Mouse (Mus musculus) G1E-ER4 (cell line): ENCODE data around the gene Slc34a3. TPM values are rescaled to one million over a fixed set of nuclear protein-coding genes. Genes with fewer than 3 reads are reported as not detected.

ENCODE experiments used
- GATA1 ChIP-seq: IDR thresholded peaks from one replicate; pipeline ENCODE4 v1.8.0; 2012; ENCODE audit warnings: low read length, inconsistent platforms
- polyA plus RNA-seq: library from polyadenylated mRNA; stranded (reverse); fragments of >175 nt; gene quantifications from 2 replicates; pipeline ENCODE4 v1.2.3, GENCODE M21; 2012

Slc34a3 gene
- polyA plus RNA-seq, 1 experiment, result not detected

GRCm38 (mm10) chr2:25187841-25188240 is 46.3 kb downstream of the Slc34a3 start:
- TF ChIP-seq GATA1, result no peak

DNA sequence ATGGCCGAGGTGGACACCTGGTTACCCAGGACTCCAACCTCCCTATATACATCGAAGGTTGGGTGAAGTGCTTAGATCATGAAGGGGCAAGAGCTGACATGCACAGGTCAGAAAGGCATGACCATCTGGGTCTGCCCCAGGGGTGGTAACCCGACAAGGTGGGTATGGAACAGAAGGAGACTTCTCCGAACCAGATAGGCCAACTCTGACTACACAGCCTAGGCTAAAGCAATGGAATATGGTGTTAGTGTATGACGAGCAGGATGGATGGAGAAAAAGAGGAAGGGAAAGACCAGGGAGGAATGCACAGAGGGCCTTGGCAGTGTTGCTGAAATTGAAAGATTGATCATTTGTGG is 47.6 kb downstream of the Slc34a3 start:
- no peak for TF ChIP-seq GATA1

- no peak for TF ChIP-seq GATA1
These were observed 48.3 kb downstream of the Slc34a3 start for GRCm38 (mm10) chr2:25185625-25186574.

DNA sequence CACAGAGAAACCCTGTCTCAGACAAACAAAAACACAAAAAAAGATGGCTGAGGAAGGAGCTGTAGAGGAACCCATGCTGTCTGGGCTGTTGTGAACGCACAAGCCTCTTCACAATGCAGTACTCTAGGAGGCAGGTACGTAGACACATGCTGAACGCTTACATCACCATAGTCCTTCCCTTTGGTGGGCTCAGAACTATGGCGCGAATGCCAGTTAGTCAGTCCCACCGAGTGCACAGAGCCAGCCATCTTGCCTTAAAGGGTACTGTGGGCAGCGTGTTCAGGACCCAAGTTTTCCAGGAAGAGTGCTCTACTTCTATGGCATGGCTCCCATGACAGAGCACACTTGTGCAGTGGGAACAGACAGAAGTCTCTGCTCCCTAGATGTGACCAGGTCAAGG is 49.7 kb downstream of the Slc34a3 start:
- TF ChIP-seq GATA1, result no peak

GRCm38 (mm10) chr2:25183336-25183735 is 50.8 kb downstream of the Slc34a3 start:
- no peak for TF ChIP-seq GATA1

GRCm38 (mm10) chr2:25182664-25183063 is 51.5 kb downstream of the Slc34a3 start:
- no peak for TF ChIP-seq GATA1

DNA sequence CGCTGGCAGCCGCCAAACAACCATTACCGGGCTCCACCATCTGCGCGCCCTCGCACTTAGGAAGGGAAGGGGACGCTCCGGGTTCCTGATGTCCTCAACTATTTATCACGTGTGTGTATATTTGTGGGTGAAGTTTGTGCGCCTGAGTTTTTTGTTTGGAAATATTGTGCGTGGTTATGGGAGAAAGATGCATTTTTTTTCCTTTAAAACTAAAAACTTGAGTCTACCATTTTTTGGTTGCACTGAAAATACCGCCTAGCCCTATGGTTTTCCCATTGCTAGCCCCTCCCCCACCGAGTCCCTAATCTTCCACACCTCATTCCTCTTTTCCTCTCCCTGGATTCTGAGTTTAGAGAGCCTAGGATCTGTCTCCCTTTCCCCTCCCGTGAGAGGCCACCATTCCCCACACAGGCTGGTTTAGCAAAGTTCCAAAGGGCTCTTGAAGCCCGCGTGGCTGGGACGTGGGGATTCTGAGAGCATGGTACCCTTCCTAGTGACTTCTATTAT is 52.2 kb downstream of the Slc34a3 start:
- TF ChIP-seq GATA1, result no peak

GRCm38 (mm10) chr2:25180973-25181890 is 52.9 kb downstream of the Slc34a3 start:
- TF ChIP-seq GATA1, result no peak

DNA sequence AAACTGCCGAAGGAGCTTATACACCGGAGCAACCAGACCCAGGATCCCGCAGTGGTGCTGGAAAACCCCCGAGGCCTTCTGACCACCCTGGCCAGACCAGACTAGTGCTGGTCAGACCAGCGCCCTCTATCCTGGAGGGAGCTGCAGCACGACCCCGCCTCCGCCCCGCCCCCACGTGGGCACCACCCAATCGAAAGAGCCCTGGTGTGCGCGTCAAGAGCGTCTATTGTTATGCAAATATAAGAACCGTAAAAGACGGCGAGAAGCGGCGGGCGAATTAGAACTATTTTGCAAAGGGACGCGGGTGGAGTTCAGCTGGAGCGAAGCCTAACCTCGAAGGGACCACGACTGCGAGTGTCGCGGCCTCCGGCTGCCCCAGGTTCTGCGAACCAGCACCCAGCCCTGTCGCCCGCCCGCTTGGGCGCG is 53.7 kb downstream of the Slc34a3 start, which contains the start of gene Nrarp:
Gene Nrarp (plus strand): TSS at position 281 of the 426 bp plus-strand sequence.
- TF ChIP-seq GATA1, result no peak

DNA sequence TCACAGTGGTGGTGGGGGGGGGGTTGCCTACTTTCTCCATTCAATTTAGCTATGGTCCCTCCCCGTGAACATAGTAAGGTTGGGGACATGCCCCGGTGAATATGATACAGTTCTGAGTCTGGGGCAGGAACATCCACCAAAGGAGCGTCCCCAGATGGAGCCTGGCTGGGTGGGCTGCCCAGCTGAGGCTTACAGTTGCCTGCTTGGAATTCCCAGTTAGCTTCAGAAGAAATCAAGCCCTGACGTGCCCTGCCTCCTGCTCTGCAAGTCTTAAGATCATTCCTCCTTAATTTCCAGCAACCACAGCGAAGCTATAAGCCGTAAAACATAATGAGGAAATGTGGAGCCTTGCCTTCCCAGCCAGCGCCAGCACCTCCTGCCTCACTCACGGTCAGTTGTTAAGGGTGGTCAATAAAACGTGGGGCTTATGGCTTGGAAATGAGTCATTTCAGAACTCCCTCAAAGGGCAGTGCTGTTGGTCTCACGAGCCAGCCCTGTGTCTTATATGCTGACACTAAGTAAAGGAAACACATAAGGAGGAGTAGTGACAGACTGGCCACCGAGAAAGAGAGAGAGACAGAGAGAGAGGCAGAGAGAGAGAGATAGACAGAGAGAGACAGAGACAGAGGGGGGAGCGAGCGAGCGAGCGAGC is 54.5 kb downstream of the Slc34a3 start:
- TF ChIP-seq GATA1, result no peak

Other genes starting within 250 kb of the Slc34a3 start
- gene Nsmf, start 180.0 kb downstream of the Slc34a3 start, polyA plus RNA-seq, result 51.6 and 56.3 TPM in 2 replicates
- not detected in 2 replicates for gene Entpd8, start 154.1 kb downstream of the Slc34a3 start, polyA plus RNA-seq
- gene Noxa1, start 139.2 kb downstream of the Slc34a3 start, polyA plus RNA-seq, result 0.06 and 0.18 TPM in 2 replicates
- gene Nrarp, start 53.6 kb downstream of the Slc34a3 start, polyA plus RNA-seq, result not detected in 2 replicates
- gene Tor4a, start 37.5 kb downstream of the Slc34a3 start, polyA plus RNA-seq, result 9.9 and 11.1 TPM in 2 replicates
- gene Nelfb, start 22.9 kb downstream of the Slc34a3 start, polyA plus RNA-seq, result 26.4 and 34.1 TPM in 2 replicates
- gene Stpg3, start 19.7 kb downstream of the Slc34a3 start, polyA plus RNA-seq, result not detected in 2 replicates
- gene Fam166a, start 15.6 kb downstream of the Slc34a3 start, polyA plus RNA-seq, result 0.09 TPM in 1 of 2 replicates, not detected in the other
- 462 and 587 TPM in 2 replicates for gene Tubb4b, start 9.7 kb downstream of the Slc34a3 start, polyA plus RNA-seq
- gene Rnf224, start 2.4 kb upstream of the Slc34a3 start, polyA plus RNA-seq, result 0.04 and 0.10 TPM in 2 replicates
- gene Rnf208, start 7.9 kb upstream of the Slc34a3 start, polyA plus RNA-seq, result 23.1 and 29.3 TPM in 2 replicates
- gene Cysrt1, start 8.1 kb upstream of the Slc34a3 start, polyA plus RNA-seq, result not detected in 2 replicates
- gene AL732309.1, start 12.5 kb upstream of the Slc34a3 start, polyA plus RNA-seq, result 0.97 and 2.3 TPM in 2 replicates
- gene Tmem203, start 21.1 kb upstream of the Slc34a3 start, polyA plus RNA-seq, result 11.3 and 16.5 TPM in 2 replicates
- gene Tprn, start 28.3 kb upstream of the Slc34a3 start, polyA plus RNA-seq, result 56.1 and 69.7 TPM in 2 replicates
- gene Ssna1, start 38.1 kb upstream of the Slc34a3 start, polyA plus RNA-seq, result 196 and 198 TPM in 2 replicates
- 25.4 and 26.3 TPM in 2 replicates for gene Anapc2, start 38.1 kb upstream of the Slc34a3 start, polyA plus RNA-seq
- gene Tmem210, start 53.8 kb upstream of the Slc34a3 start, polyA plus RNA-seq, result not detected in 2 replicates
- not detected in 2 replicates for gene Lrrc26, start 55.6 kb upstream of the Slc34a3 start, polyA plus RNA-seq
- gene Grin1, start 84.8 kb upstream of the Slc34a3 start, polyA plus RNA-seq, result 0.09 and 0.18 TPM in 2 replicates
- 18.5 and 26.0 TPM in 2 replicates for gene Man1b1, start 98.0 kb upstream of the Slc34a3 start, polyA plus RNA-seq
- gene Dpp7, start 122.0 kb upstream of the Slc34a3 start, polyA plus RNA-seq, result 5.0 and 7.6 TPM in 2 replicates
- 36.3 and 46.3 TPM in 2 replicates for gene Uap1l1, start 131.3 kb upstream of the Slc34a3 start, polyA plus RNA-seq
- gene Sapcd2, start 138.0 kb upstream of the Slc34a3 start, polyA plus RNA-seq, result 139 and 187 TPM in 2 replicates
- gene Entpd2, start 161.5 kb upstream of the Slc34a3 start, polyA plus RNA-seq, result not detected in 2 replicates
- not detected in 2 replicates for gene Npdc1, start 165.0 kb upstream of the Slc34a3 start, polyA plus RNA-seq
- gene Fut7, start 188.9 kb upstream of the Slc34a3 start, polyA plus RNA-seq, result not detected in 2 replicates
- 9.2 and 9.9 TPM in 2 replicates for gene Abca2, start 194.3 kb upstream of the Slc34a3 start, polyA plus RNA-seq
- gene Clic3, start 222.5 kb upstream of the Slc34a3 start, polyA plus RNA-seq, result not detected in 2 replicates
- gene Paxx, start 226.7 kb upstream of the Slc34a3 start, polyA plus RNA-seq, result 39.7 and 40.3 TPM in 2 replicates
- not detected in 2 replicates for gene Ptgds, start 235.7 kb upstream of the Slc34a3 start, polyA plus RNA-seq